16 mouse cellular contexts compared by ENCODE assay signal in the genomic region with DNA sequence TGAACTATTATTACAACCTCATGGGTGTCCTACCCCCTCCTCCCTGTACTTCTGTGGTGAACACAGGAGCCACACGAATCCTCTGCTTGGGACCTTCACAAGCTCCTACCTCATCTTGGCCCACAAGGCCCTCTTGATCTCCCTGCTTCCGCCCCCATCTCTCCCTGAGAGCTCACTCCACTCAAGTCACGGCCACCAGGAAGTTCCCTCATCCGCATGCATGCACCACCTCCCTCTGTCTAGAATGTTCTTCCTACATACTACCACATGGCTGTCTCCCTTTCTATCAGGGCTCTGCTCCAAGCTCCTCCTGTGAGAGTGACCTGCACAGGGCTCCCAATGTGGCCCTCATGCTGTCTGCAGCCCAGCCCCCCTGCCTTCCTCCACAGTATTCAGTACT. TPM values are rescaled to one million over a fixed set of nuclear protein-coding genes. Genes with fewer than 3 reads are reported as not detected.
DNase-seq lines count a peak whose midpoint lies in the region; ATAC-seq and TF ChIP-seq lines count a peak whose summit lies in the region.
"Had no signal": no experiment of that assay in that cellular context is flagged by ENCODE, and none has a peak within 500 bp of the region (broad histone marks: within the 10 kb centered on the region; RNA-seq: fewer than 3 reads in every experiment).

No protein-coding gene starts in this region.

- DNase-seq in forebrain, embryonic 11.5 days (ENCODE audit: low spot score), result no peak
- DNase-seq in forebrain, embryonic 14.5 days (ENCODE audit: low spot score), result no peak
- no peak for DNase-seq in hindbrain, embryonic 11.5 days (ENCODE audit: low spot score)
- DNase-seq in hindbrain, embryonic 14.5 days (ENCODE audit: low spot score), result no peak
- DNase-seq in ES-E14 (ENCODE audit: low read depth, low spot score), result no peak
- DNase-seq in frontal cortex, adult 2 months (ENCODE audit: extremely low spot score in 1 of 2, low spot score in 1 of 2), result no peak
- DNase-seq: embryo, embryonic 11 days; kidney, adult 2 months; right cerebral cortex, postnatal 14 days; thymus, postnatal 25 days had no signal

- ATAC-seq in forebrain, embryonic 11.5 days (replicated peaks; ENCODE audit: low FRiP score), result no peak
- ATAC-seq in forebrain, embryonic 14.5 days, result no peak
- no peak for ATAC-seq in hindbrain, embryonic 11.5 days (ENCODE audit: low FRiP score)
- no peak for ATAC-seq in hindbrain, embryonic 14.5 days (ENCODE audit: low FRiP score)
- no peak for ATAC-seq in hindbrain, embryonic 16.5 days
- ATAC-seq in frontal cortex, adult (ENCODE audit: low TSS enrichment), result no peak

- H3K4me1 ChIP-seq in forebrain, embryonic 11.5 days (replicated peaks; ENCODE audit: control insufficient read depth, insufficient read depth, low read length), result peaks cover 23% of the 10 kb centered on the region
- peaks cover 20% of the 10 kb centered on the region for H3K4me1 ChIP-seq in forebrain, embryonic 14.5 days (ENCODE audit: control insufficient read depth, insufficient read depth, low read length)
- peaks cover 28% of the 10 kb centered on the region for H3K4me1 ChIP-seq in hindbrain, embryonic 11.5 days (replicated peaks; ENCODE audit: control insufficient read depth, insufficient read depth, low read length)
- peaks cover 47% of the 10 kb centered on the region for H3K4me1 ChIP-seq in hindbrain, embryonic 14.5 days (replicated peaks; ENCODE audit: control insufficient read depth, insufficient read depth, low read length)
- peaks cover 9 to 20% of the 10 kb centered on the region in 2 experiments; a peak in 3 of 4 replicates for H3K4me1 ChIP-seq in ES-E14 (ENCODE audit: control insufficient read depth in 2 of 2, insufficient read depth in 2 of 2, low read length in 2 of 2, poor library complexity in 1 of 2)
- peaks cover 40% of the 10 kb centered on the region for H3K4me1 ChIP-seq in hindbrain, embryonic 16.5 days (ENCODE audit: control insufficient read depth, insufficient read depth, low read depth, low read length)

- no peak overlapping the region for H3K9ac ChIP-seq in forebrain, embryonic 11.5 days (ENCODE audit: low read length)
- H3K9ac ChIP-seq in forebrain, embryonic 14.5 days (ENCODE audit: low read length), result no peak overlapping the region
- H3K9ac ChIP-seq in hindbrain, embryonic 11.5 days (ENCODE audit: low read depth, low read length), result no peak overlapping the region
- H3K9ac ChIP-seq in hindbrain, embryonic 14.5 days, result no peak overlapping the region
- H3K9ac ChIP-seq in ES-E14 (ENCODE audit: insufficient read depth, low read depth, low read length, poor library complexity, severe bottlenecking), result peak overlapping the region; percentile 8; the same call in 1 of the 2 replicates
- no peak overlapping the region for H3K9ac ChIP-seq in hindbrain, embryonic 16.5 days (ENCODE audit: low read depth, low read length)
- H3K9ac ChIP-seq: limb, embryonic 13.5 days had no signal

- H3K4me2 ChIP-seq in forebrain, embryonic 11.5 days (ENCODE audit: low read depth, low read length, severe bottlenecking), result no peak overlapping the region
- no peak overlapping the region for H3K4me2 ChIP-seq in forebrain, embryonic 14.5 days (ENCODE audit: low read length)
- no peak overlapping the region for H3K4me2 ChIP-seq in hindbrain, embryonic 11.5 days (replicated peaks; ENCODE audit: low read depth, low read length)
- H3K4me2 ChIP-seq in hindbrain, embryonic 14.5 days (replicated peaks), result no peak overlapping the region
- H3K4me2 ChIP-seq in hindbrain, embryonic 16.5 days (ENCODE audit: low read length), result no peak overlapping the region
- H3K4me2 ChIP-seq: limb, embryonic 13.5 days; neural tube, embryonic 12.5 days had no signal

- peak overlapping the region; percentile 14; the same call in 1 of the 2 replicates for H3K27ac ChIP-seq in forebrain, embryonic 11.5 days (ENCODE audit: low read depth, low read length)
- no peak overlapping the region for H3K27ac ChIP-seq in forebrain, embryonic 14.5 days (ENCODE audit: low read depth, low read length)
- peak overlapping the region; percentile 51; the same call in 1 of the 2 replicates for H3K27ac ChIP-seq in hindbrain, embryonic 11.5 days (ENCODE audit: low read depth, low read length)
- H3K27ac ChIP-seq in hindbrain, embryonic 14.5 days, result no peak overlapping the region
- no peak overlapping the region for H3K27ac ChIP-seq in ES-E14 (ENCODE audit: insufficient read depth, low read depth, low read length, poor library complexity, severe bottlenecking)
- H3K27ac ChIP-seq in hindbrain, embryonic 16.5 days (ENCODE audit: low read depth, low read length), result peak overlapping the region; percentile 44; the same call in 1 of the 2 replicates
- H3K27ac ChIP-seq: limb, embryonic 13.5 days; macrophage had no signal

- H3K4me3 ChIP-seq in forebrain, embryonic 11.5 days (ENCODE audit: low read depth, low read length), result no peak overlapping the region
- H3K4me3 ChIP-seq in forebrain, embryonic 14.5 days (ENCODE audit: low read depth, low read length), result no peak overlapping the region
- no peak overlapping the region for H3K4me3 ChIP-seq in hindbrain, embryonic 11.5 days (ENCODE audit: low read depth, low read length)
- H3K4me3 ChIP-seq in hindbrain, embryonic 14.5 days (replicated peaks; ENCODE audit: low read length), result no peak overlapping the region
- no peak overlapping the region for H3K4me3 ChIP-seq in ES-E14 (ENCODE audit: insufficient read depth in 1 of 2, low read depth in 1 of 2, low read length in 2 of 2, poor library complexity in 1 of 2, severe bottlenecking in 1 of 2)
- no peak overlapping the region for H3K4me3 ChIP-seq in hindbrain, embryonic 16.5 days (ENCODE audit: low read length)
- H3K4me3 ChIP-seq: limb, embryonic 13.5 days; neural tube, embryonic 12.5 days had no signal

- in situ Hi-C loops in ES-E14 (cut with MboI; ENCODE audit: low sequenced_read_pairs in 2 of 2, unreplicated experiment in 2 of 2), result no loop called here

- H3K36me3 ChIP-seq in forebrain, embryonic 11.5 days (ENCODE audit: control insufficient read depth, insufficient read depth, low read length), result no peaks in the 10 kb centered on the region
- H3K36me3 ChIP-seq in forebrain, embryonic 14.5 days (ENCODE audit: control insufficient read depth, insufficient read depth, low read length), result peaks cover 16% of the 10 kb centered on the region; the same call in 1 of the 2 replicates
- H3K36me3 ChIP-seq in hindbrain, embryonic 11.5 days (ENCODE audit: control insufficient read depth, insufficient read depth, low read length), result no peaks in the 10 kb centered on the region
- H3K36me3 ChIP-seq in hindbrain, embryonic 14.5 days (replicated peaks; ENCODE audit: control insufficient read depth, insufficient read depth), result peaks cover 8% of the 10 kb centered on the region
- H3K36me3 ChIP-seq in ES-E14 (ENCODE audit: control insufficient read depth, insufficient read depth, low read length, poor library complexity, severe bottlenecking), result no peaks in the 10 kb centered on the region
- H3K36me3 ChIP-seq in hindbrain, embryonic 16.5 days (ENCODE audit: control insufficient read depth, insufficient read depth, low read length), result no peaks in the 10 kb centered on the region; the same call in 1 of the 2 replicates
- H3K36me3 ChIP-seq: G1E had no signal

- WGBS in forebrain, embryonic 11.5 days, result 72% methylated on average over 4 of the region's 4 CpGs
- WGBS in forebrain, embryonic 14.5 days, result 68% methylated on average over 4 of the region's 4 CpGs
- WGBS in hindbrain, embryonic 11.5 days, result 76% methylated on average over 4 of the region's 4 CpGs
- WGBS in hindbrain, embryonic 14.5 days, result 74% methylated on average over 4 of the region's 4 CpGs
- WGBS in hindbrain, embryonic 16.5 days, result 59% methylated on average over 4 of the region's 4 CpGs

- H3K9me3 ChIP-seq in forebrain, embryonic 11.5 days (ENCODE audit: control insufficient read depth, low read length), result no peaks in the 10 kb centered on the region
- H3K9me3 ChIP-seq in forebrain, embryonic 14.5 days (replicated peaks; ENCODE audit: control insufficient read depth, low read length), result no peaks in the 10 kb centered on the region
- no peaks in the 10 kb centered on the region for H3K9me3 ChIP-seq in hindbrain, embryonic 11.5 days (ENCODE audit: control insufficient read depth, low read length)
- no peaks in the 10 kb centered on the region for H3K9me3 ChIP-seq in hindbrain, embryonic 14.5 days (ENCODE audit: control insufficient read depth, low read length)
- H3K9me3 ChIP-seq in ES-E14 (ENCODE audit: control insufficient read depth, insufficient read depth, low read depth, low read length), result no peaks in the 10 kb centered on the region
- no peaks in the 10 kb centered on the region for H3K9me3 ChIP-seq in hindbrain, embryonic 16.5 days (ENCODE audit: control insufficient read depth, low read length)
- H3K9me3 ChIP-seq: G1E; limb, embryonic 13.5 days; neural tube, embryonic 12.5 days had no signal

- H3K27me3 ChIP-seq in forebrain, embryonic 11.5 days (ENCODE audit: control insufficient read depth, insufficient read depth, low read length), result no peaks in the 10 kb centered on the region
- H3K27me3 ChIP-seq in forebrain, embryonic 14.5 days (replicated peaks; ENCODE audit: control insufficient read depth, insufficient read depth, low read length), result no peaks in the 10 kb centered on the region
- H3K27me3 ChIP-seq in hindbrain, embryonic 11.5 days (ENCODE audit: control insufficient read depth, insufficient read depth, low read length), result no peaks in the 10 kb centered on the region
- no peaks in the 10 kb centered on the region for H3K27me3 ChIP-seq in hindbrain, embryonic 14.5 days (ENCODE audit: control insufficient read depth, insufficient read depth, low read length)
- no peaks in the 10 kb centered on the region for H3K27me3 ChIP-seq in hindbrain, embryonic 16.5 days (replicated peaks; ENCODE audit: control insufficient read depth, insufficient read depth, low read length)
- H3K27me3 ChIP-seq: limb, embryonic 13.5 days; neural tube, embryonic 12.5 days had no signal

TF ChIP-seq in ES-E14, 5 proteins besides CTCF, POLR2A, EP300 and RAD21:
- TF ChIP-seq MAFK (IDR thresholded peaks at IDR 0.05; ENCODE audit: insufficient read depth, low read depth, low read length), result no peak
- no peak for TF ChIP-seq ZC3H11A (IDR thresholded peaks at IDR 0.05; ENCODE audit: borderline replicate concordance, low read depth, low read length)
- no peak for TF ChIP-seq ZNF384 (IDR thresholded peaks at IDR 0.05; ENCODE audit: low read depth, low read length)
- no peak for TF ChIP-seq CHD2 (IDR thresholded peaks at IDR 0.05; ENCODE audit: low read depth, low read length)
- TF ChIP-seq HCFC1 (IDR thresholded peaks at IDR 0.05; ENCODE audit: borderline replicate concordance, insufficient read depth, low read length), result no peak

RNA-seq across cellular contexts. Expression of a gene that starts 36.8 kb away (rescaled TPM):
- polyA plus RNA-seq in forebrain, embryonic 11.5 days (2014; fragmentation: Nextera tagmentation; extraction: Ambion mirVana), result 23.3 and 23.6 TPM in 2 replicates
- 15.0 and 17.7 TPM in 2 replicates for polyA plus RNA-seq in forebrain, embryonic 14.5 days (2014; fragmentation: Nextera tagmentation; extraction: Ambion mirVana)
- 13.8 and 14.5 TPM in 2 replicates for polyA plus RNA-seq in hindbrain, embryonic 11.5 days (2014; fragmentation: Nextera tagmentation; extraction: Ambion mirVana)
- polyA plus RNA-seq in hindbrain, embryonic 14.5 days (2014; fragmentation: Nextera tagmentation; extraction: Ambion mirVana), result 19.6 and 21.9 TPM in 2 replicates
- total RNA-seq in ES-E14 (2012; rRNA removed), result 14.8 and 20.0 TPM in 2 replicates
- 20.7 and 24.5 TPM in 2 replicates for polyA plus RNA-seq in hindbrain, embryonic 16.5 days (2015; fragmentation: Nextera tagmentation; extraction: Ambion mirVana)
- polyA plus RNA-seq in frontal cortex, adult 2 months (2012; rRNA removed), result 28.9 and 29.2 TPM in 2 replicates

Comparison
In these comparisons a context has a peak if more than half of its experiments do, and no peak if none do; other contexts are left out.
1. H3K27ac ChIP-seq: peak in forebrain, embryonic 11.5 days (single experiment), hindbrain, embryonic 11.5 days (single experiment) and hindbrain, embryonic 16.5 days (single experiment); none in forebrain, embryonic 14.5 days (single experiment), hindbrain, embryonic 14.5 days (single experiment) and ES-E14 (single experiment).